Mouse (Mus musculus) spleen, postnatal 4 days (tissue): ENCODE measurements around the gene Thumpd1.

Experiments
- DNase-seq, 2 experiments: peaks; one replicate each; pipeline ENCODE4 v3.0.0; 2022; ENCODE audit warnings: low spot score in 2 of 2

Gene Thumpd1

GRCm38 (mm10) chr7:119670925-119671324 is 49.7 kb downstream of the Thumpd1 start:
- DNase-seq: no peak

GRCm38 (mm10) chr7:119670395-119670794 is 50.2 kb downstream of the Thumpd1 start:
- DNase-seq: no peak

GRCm38 (mm10) chr7:119667893-119668292 is 52.7 kb downstream of the Thumpd1 start:
- DNase-seq: no peak
